In genomic region chr10:95287351-95287750, GRCm38 (mm10) we compare ENCODE assay signal across 14 mouse cellular contexts.
"Had no signal": no experiment of that assay in that cellular context is flagged by ENCODE, and none has a peak within 500 bp of the region (broad histone marks: within the 10 kb centered on the region; RNA-seq: fewer than 3 reads in every experiment).

No protein-coding gene starts in this region.

- H3K4me3 ChIP-seq: layer of hippocampus, adult 2 months; limb, embryonic 10.5 days; liver, embryonic 12.5 days; lung, embryonic 15.5 days; midbrain, embryonic 13.5 days; stomach, embryonic 15.5 days had no signal

- H3K27ac ChIP-seq: kidney, postnatal 0 days; layer of hippocampus, adult 2 months; limb, embryonic 10.5 days; liver, embryonic 12.5 days; lung, embryonic 15.5 days; macrophage; midbrain, embryonic 13.5 days; stomach, embryonic 15.5 days had no signal

- H3K4me2 ChIP-seq: liver, embryonic 12.5 days; lung, embryonic 15.5 days; midbrain, embryonic 13.5 days; stomach, embryonic 15.5 days had no signal

- H3K36me3 ChIP-seq: limb, embryonic 10.5 days; liver, embryonic 12.5 days; lung, embryonic 15.5 days; midbrain, embryonic 13.5 days; stomach, embryonic 15.5 days had no signal

- H3K9me3 ChIP-seq: limb, embryonic 10.5 days; liver, embryonic 12.5 days; lung, embryonic 15.5 days; midbrain, embryonic 13.5 days; stomach, embryonic 15.5 days had no signal

- H3K4me1 ChIP-seq: midbrain, embryonic 13.5 days; stomach, embryonic 15.5 days had no signal

- H3K9ac ChIP-seq: liver, embryonic 12.5 days; lung, embryonic 15.5 days; midbrain, embryonic 13.5 days; stomach, embryonic 15.5 days had no signal

- ATAC-seq: liver, embryonic 12.5 days; midbrain, embryonic 13.5 days had no signal

- H3K27me3 ChIP-seq: liver, embryonic 12.5 days; lung, embryonic 15.5 days; midbrain, embryonic 13.5 days; stomach, embryonic 15.5 days had no signal

- DNase-seq: kidney, adult 9 months; kidney, postnatal 36 days; lung, postnatal 14 days; right cerebral cortex, postnatal 14 days; thymus, adult 2 months; thymus, postnatal 25 days had no signal
